Mouse (Mus musculus) megakaryocyte, embryonic 14.5 days (primary cell): Measurements from ENCODE around the gene Prkch.

Experiments
- FLI1 ChIP-seq: IDR thresholded peaks from 2 replicates; pipeline ENCODE4 v1.6.1; 2012; ENCODE audit warnings: low read length, inconsistent platforms, mixed read lengths
- GATA1 ChIP-seq: IDR thresholded peaks from 3 replicates; pipeline ENCODE4 v1.6.1; 2012; ENCODE audit warnings: mixed read lengths, low read length, inconsistent platforms, borderline replicate concordance

DNA sequence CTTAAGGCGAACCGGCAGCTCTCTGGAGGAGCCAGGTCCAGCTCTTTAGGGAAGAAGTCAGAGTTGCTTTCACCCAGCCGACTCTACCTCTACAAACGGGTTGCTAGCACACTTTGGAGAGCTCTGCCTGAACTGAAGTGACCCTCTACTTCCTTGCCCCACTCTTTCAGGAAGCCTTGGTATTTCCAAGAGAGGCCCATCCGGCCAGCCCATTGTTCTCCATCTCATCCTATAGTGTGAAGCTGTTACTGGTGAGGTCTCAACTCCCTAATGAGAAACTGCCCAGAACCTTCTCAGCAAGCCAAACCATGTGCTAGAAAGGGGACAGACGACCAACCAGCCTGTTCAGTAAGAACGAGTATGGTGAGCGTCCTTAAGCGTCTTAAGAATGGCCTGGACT is 1.3 kb upstream of the Prkch start:
- TF ChIP-seq FLI1 (no peak), GATA1 (no peak)
